Mouse (Mus musculus) thymus, adult 2 months (tissue): ENCODE results near the gene 5730522E02Rik.

ENCODE experiments used
- CTCF ChIP-seq: fragments of 200-500 bp; IDR thresholded peaks from 2 replicates; pipeline ENCODE4 v1.5.1; 2012; ENCODE audit warnings: mild to moderate bottlenecking, control low read depth, low read length, moderate library complexity, borderline replicate concordance; ENCODE audit not compliant: control insufficient read depth, poor library complexity, insufficient read depth; ENCODE audit errors: extremely low read depth
- POLR2A ChIP-seq: fragments of 200-500 bp; IDR thresholded peaks from 2 replicates; pipeline ENCODE4 v1.6.1; 2012; ENCODE audit warnings: mild to moderate bottlenecking, low read length, control low read depth, moderate library complexity; ENCODE audit not compliant: control insufficient read depth, poor library complexity, insufficient read depth; ENCODE audit errors: extremely low read depth

- TF ChIP-seq CTCF (no peak), POLR2A (no peak)
Observed at GRCm38 (mm10) chr11:25697508-25698193, 512.9 kb downstream of the 5730522E02Rik start.
